Mouse (Mus musculus) retina, postnatal 1 day (tissue): ENCODE results near the gene Ly6g5c.
A peak's percentile ranks its signal among the peaks of the same experiment; 100 is the strongest.

Experiments used
- DNase-seq: peaks from one replicate; pipeline ENCODE4 v3.0.0-alpha.2; 2012

Gene Ly6g5c

DNA sequence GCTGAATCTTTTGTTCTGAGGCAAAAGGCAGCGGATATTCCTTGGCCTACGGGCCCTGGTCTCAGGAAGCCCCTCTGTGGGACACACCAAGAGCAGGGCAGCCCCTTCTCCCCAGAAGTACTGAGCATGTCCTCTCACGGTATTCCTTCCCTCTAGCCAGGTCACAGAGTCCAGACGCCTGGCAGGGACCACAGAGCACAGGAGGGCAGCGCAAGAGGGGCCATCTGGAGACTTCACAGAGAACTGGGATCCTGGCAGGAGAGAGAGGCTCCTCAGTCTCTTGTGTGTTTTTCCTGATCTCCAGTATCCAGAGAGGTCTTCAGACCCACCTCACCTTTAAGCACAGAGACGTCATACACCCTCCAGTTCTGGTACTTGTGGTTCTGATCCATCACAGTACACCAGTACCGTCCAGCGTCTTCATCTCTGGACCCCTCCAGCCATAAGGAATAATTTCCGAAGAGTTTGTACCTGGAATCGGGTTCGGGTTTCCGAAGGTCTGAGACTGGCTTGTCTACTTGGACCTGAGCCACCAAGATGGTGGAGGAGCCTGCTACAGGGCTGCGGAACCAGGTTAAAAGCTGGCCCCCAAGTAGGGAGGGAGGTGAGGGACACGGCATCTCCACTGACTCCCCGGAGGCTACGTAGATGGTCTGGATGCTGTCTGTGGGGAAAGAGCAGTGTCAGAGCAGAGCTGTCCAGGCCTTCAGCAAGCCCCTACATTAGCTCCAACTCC lies 25.1 kb upstream of the Ly6g5c start:
- DNase-seq, result no peak

DNA sequence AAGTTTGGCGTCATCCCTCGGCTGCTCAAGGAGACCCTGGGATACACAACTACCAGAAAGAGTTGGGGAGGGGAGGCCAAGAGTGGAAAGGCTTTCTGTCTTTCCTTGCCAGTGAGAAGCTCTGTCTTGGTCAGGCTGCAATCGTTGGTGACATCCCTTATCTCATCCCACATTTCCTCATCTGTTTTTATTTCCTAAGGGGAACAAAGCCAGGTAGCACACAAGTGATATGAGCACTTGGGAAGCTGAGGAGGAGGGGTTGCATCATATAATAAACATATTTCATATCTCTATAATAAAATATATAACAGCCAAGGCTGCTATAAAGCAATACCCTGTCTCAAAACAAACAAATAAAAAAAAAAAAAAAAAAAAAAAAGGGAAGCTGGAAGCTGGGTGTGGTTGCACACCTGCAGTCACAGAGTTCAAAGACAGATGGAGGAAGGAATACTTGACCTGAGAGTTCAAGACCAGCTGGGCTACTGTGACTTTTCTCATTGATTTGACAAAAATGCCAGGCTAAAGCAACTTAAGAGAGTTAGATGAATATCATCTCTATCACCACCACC lies 24.1 kb upstream of the Ly6g5c start:
- no peak for DNase-seq

DNA sequence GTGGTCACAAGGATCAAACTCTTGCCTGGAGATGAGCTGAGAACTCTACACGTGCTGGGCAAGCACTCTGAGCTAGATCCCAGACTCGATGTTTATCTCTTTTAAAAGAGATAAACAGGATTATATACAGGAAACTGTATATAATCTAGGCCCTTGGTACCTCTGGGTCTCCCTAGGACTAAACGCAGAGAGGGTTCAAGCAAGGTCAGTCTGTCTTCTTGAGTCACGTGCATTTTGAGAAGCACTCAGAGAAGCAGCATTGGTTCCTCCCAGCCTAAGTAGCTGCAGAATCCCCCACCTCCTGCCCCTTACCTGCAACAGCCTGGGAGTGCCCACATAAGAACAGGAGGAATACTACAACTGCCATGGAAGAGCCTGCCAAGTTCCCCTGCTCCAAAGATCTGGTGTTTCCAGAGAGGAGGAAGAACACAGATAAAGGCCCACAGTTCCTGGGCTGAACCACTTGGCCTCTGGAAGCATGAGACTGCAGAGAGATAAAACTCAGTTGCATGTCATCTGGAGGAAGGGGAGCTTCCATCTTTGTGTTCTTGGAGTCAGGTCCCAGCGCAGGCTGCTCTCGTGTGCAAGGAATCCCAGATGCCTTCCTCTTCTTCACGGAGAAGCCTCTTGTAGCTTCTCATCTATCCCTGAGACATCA lies 22.7 kb upstream of the Ly6g5c start, which contains the start of gene Ly6g6f:
Gene Ly6g6f (minus strand): TSS at position 403 of the 658 bp plus-strand sequence.
- DNase-seq, result no peak

DNA sequence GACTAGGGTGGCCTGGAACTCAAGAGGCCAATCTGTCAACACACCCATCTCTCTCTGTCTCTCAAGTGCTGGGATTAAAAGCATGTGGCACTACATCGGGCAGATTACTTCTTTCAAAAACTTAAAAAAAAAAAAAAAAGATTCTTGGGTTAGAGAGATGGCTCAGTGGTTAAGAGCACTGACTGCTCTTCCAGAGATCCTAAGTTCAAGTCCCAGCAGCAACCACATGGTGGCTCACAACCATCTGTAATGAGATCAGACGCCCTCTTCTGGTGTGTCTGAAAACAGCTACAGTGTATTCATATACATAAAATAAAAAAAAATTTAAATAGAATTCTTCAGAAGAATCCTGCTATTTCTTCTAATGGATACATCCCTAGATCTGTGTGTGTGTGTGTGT lies 19.9 kb upstream of the Ly6g5c start:
- no peak for DNase-seq

DNA sequence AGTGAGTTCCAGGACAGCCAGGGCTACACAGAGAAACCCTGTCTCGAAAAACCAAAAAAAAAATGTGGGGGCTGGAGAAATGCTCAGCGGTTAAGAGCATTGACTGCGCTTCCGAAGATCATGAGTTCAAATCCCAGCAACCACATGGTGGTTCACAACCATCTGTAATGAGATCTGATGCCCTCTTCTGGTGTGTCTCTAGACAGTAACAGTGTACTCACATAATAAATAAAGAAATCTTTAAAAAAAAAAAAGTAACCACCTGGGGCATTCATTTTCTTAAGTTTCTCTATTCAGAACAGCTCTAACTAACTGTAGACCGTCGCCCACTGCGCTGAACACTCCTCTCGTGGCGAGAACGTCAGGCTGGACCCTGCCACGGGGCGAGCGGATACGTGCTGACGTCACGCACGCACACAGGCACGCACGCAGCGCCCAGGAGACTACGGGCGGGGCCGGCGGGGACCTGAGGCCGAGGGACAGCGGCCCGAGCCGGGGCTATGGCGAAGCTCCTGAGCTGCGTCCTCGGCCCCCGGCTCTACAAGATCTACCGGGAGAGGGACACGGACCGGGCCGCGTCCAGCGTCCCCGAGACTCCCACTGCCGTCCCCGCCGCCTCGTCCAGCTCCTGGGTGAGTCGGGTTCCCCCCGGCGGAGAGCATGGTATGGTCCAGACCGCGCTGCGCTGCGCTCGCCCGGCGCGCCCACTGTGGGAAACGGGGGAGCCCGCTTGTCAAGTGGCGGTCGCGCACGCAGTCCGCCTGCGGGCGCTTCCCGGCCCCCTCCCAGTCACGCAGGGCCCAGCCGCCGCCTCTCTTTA lies 19.0 kb upstream of the Ly6g5c start, which contains the start of gene Abhd16a:
Gene Abhd16a (plus strand): TSS at position 439 of the 820 bp plus-strand sequence.
- peak; percentile 97 for DNase-seq

DNA sequence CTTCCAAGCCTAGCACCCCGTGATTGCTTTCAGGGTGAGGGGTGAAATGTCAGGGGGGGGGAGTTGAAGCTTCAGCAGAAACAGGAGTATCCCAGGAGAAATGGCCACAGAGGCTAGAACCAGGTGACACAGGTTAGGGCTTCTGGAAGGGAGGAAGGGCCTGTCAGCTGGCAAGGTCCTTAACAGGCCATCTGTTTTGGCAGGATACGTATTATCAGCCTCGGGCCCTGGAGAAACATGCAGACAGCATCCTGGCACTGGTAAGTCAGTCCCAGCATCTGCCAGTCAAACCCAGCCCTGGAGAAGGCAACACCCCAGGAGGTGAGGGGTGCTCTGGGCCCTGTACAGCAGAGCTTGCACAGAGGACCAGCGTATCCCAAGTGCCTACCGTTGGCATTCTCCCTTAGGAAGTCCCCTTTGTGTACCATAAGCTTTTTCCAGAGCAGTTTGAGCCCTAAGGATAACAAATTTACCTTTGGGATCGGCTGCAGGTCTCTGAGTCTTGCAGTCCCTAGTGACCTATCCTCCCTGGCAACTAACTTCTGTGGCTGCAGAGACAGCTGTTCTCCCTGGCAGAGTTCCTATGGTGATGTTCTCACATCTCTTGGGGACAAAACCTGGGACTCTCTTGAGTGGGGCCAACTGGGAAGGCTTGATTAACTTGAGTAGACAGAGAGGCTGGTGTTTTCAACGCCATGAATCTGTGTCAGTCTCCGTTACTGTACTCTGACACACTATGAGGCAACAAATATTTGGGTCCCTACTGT lies 17.7 kb upstream of the Ly6g5c start:
- no peak for DNase-seq

DNA sequence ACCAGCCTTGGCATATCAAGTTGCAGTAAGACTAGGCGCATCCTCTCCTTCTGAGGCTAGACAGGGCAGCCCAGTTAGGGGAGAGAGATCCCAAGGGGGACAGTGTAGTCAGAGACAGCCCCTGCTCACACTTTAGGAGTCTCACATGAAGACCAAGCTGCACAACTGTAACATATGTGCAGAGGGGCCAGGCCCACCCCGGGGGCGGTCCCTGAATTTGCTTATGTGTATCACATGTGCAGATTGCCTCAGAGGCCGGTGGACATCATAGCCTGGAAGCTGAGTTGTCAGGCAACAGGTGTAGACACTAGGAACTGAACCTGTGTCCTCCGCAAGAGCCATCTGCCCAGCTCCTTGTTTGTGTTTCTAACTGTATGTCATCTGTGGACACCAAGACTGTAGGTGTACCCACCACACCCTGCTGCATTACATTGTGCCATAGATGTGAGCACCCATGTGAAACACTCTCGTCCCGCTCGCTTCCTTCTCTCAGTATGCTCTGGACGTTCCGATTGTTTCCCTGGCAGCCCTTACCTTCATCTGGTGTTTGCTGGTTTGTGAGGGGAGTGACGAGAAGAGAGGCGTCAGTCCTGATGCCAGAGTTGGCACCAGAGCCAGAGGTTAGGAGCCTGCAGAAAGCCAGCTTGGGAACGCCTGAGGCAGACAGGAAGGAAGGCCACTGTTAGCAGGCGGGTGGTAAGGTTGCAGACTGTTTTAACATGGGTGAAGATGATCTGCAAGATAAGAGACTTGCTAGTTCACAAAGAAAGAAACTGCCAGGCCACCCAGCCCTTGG lies 15.5 kb upstream of the Ly6g5c start:
- no peak for DNase-seq

DNA sequence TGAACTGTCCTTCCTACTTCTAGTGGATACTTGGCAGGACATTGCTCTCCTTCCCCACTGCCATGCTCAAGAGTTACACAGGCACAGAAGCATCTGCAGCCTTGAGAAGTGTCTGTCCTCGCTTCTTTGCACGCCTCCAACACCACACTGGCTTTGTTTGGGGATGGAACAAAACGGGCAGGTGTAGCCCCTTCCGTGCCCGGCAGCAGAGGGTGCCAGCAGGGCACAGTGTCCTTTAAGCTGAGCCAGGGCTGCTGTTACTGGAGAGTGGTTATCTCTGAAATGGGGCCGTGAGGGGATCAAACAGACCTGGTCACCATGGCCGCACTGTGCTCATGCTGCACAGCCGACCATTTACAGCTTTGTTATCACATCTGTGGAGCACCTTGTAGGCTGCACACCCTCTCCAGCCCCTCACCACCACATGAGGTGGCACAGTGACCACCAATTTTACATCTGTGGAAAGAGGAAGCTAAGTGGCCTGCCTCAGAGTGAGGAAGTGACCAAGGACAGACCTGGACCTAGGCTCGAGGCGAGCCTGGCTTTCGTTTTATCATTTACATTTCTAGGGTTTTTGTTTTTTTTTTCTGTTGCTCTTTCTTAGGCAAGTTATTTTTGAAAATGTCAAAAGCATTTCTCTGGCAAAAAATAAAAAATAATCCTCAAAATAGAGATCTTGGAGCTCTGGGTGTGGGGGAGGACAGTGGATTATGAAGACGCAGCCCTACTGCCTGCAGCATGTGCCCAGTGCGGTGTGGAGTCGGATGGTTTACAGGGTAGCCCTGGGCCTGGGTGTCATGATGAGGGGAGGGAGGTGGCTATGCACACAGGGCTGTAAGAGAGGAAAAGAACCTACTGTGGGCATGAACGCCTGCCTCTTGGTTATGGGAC lies 13.4 kb upstream of the Ly6g5c start:
- no peak for DNase-seq

DNA sequence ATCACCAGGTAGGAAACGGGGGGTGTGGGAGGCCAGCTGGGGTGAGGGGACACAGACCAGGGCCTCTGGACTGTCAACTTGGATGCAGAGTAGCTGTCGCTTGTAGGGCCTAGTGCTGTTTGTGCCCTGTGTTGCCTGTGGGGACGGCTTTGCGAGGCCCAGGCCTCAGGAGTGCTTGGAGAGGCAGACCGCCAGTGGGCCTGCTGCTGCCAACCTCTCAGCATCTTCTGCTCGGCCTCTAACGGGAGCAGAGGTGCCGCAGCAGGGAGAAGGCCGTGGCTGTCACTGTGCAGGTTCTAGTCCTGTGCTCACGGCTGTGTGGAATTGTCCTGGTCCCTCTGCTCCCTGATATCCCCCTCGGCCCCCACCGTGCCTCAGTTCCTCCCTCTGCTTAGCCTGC lies 11.5 kb upstream of the Ly6g5c start:
- no peak for DNase-seq

DNA sequence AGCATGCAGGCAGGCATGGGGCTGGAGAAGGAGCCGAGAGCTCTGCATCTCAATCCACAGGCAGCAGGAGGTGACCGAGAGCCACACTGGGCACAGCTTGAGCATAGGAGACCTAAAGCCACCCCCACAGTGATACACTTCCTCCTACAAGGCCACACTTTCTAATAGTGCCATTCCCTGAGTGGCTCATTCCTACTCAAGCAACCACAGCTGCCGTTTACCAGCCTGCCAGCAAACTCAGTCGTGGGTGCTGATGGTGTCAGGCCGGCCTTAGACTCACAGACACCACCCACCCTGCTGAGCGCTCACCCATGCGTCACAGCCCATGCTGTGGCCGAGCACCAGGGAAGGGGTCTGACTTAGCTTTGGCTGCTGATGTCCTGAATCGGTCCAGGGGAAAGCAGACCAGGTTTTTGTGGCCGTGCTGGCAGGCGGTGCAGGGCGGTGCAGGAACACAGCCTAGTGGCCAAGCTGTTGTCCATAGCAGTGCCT lies 10.9 kb upstream of the Ly6g5c start:
- DNase-seq, result no peak

DNA sequence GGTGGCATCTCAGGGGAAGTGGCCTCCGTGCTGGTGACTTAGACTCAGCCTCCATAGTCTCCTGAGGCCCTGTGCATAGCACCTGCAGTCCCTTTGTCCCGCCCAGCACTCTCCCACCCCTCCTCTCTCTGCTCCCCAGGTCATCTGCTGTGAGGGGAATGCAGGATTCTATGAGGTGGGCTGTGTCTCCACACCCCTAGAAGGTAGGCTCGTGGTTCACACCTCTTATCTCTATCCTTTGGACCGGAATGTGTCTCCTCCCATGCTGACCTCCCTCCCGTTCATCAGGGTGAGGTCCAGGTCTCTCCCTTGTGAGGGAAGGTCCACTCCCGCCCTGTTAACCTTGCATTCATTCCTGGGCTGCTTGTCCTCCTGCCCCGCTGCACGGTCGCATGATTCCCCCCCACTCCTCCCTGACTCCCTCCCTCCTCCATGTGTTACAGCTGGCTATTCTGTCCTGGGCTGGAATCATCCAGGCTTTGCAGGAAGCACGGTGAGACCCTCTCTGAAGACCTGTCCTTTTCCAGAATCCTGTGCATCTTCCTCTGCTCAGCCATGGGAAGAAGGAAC lies 7.8 kb upstream of the Ly6g5c start:
- DNase-seq, result no peak

DNA sequence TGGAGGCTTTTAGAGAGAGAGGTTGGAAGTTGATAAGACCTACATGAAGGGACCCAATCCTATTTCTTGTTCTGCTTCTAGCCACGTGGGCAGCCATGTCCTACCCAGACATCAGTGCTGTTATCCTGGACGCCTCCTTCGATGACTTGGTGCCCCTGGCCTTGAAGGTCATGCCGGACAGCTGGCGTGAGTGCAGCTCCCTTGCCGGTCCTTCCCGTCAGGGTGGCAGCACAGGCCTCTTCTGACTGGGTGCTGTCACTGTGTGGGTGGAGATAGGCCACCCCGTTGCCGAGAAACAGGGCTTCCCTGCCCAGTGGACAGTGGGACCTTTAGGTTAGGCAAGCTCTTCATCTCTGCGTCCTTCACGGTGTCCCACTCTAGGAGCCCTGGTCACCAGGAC lies 6.9 kb upstream of the Ly6g5c start:
- DNase-seq, result no peak

DNA sequence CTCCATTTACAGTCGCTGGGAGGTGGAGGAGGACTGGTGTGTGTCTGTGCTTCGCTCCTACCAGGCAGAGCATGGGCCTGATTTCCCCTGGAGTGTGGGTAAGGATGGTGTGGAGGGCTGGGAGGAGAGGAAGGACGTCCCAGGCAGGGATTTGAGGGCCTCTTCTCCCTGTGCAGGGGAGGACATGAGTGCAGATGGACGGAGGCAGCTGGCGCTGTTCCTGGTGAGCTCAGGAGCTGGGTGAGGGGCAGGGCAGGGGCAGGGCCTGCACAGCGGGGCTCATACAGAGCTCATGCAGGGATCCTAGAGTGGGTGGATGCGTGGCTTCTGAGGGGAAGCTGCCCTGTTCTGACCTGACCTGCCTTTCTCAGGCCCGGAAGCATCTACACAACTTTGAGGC lies 5.8 kb upstream of the Ly6g5c start:
- DNase-seq, result no peak

DNA sequence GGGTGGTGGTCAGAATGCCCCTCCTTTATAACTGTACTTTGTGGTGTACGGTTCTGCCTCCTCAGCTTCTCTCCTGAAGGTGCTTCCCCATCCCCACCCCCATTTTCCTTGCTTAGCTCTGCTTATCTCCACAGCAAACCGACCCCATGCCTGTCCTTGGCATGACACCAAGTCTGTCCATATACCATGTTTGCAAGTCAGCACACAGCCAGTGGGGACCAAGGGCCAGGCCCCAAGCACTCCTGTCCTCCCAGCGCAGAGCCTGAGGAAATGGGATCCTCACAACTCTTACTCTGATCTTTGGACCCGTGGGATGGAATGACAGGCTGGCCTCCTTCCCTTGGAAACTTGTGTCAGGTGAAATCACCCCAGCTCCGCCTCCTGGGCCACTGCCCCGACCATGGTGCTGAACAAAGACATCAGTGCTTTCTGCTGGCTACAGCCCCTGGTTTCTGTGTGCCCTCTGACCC lies 4.8 kb upstream of the Ly6g5c start:
- DNase-seq, result no peak

DNA sequence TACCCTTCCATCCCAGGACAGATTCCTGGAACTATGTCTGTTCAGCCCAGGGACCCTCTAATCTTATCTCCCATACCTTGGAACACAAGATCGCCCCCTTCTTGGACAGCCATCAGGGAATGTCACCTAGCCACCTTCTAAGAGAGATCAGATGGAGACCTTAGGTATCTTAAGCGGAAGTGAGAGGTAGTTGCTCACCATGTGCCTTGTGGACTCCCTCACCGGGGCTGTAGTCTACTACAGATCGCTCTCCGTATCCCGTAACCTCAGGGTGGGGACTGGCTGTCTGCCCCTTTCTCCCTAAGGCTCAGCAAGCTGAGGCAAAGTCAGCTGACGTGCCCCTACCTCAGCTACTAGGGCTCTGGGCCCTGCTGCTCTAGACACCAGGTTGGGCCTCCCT lies 4.0 kb upstream of the Ly6g5c start:
- DNase-seq, result no peak

DNA sequence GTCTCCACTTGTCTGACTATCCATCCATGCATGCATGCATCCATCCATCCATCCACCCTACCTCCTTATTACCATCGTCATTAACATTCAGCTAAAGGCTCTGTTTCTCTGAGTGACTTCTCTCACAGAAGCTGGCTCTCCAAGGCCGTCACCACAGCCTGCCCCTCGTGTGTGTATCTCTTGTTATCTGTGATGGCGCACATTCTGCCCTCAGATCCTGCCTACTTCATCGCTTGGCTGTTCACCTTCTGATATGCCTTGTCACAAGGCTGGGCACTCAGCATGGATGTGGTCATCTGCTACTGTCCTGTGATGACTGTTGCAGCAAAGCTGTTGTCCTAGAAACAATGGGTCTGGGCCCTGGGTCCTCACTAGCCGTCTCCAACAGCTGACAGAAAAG lies 3.3 kb upstream of the Ly6g5c start:
- no peak for DNase-seq

DNA sequence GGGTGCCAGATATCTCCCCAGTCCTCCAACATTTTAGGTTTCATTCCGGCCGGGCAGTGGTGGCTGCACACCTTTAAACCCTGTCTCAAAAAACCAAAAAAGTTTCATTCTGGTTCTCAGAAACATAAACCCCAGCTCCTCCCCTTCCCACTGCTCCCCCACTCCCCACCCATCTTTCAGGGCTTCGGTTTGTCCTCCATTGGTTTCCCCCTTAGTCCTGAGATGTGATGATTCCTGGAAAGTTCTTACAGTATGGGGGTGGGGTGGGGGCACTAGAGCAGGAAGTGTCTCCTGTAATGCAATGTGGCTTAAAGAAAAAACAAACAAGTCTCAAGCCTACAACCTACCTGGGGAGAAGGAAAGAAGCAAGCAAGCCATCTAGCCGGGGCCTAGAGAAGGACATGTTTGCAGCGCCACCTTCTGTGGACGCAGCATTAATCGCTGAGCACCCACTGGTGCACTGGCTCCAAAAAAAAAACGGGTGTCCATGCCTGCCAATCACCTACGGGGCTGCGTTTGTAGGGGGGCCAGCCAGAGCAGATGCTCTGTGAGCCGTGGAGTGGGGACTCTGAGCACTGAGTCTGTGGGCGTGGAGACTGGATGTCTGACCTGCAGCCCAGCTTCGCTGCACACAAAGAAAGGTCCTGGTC lies 2.2 kb upstream of the Ly6g5c start:
- DNase-seq, result peak; percentile 80

DNA sequence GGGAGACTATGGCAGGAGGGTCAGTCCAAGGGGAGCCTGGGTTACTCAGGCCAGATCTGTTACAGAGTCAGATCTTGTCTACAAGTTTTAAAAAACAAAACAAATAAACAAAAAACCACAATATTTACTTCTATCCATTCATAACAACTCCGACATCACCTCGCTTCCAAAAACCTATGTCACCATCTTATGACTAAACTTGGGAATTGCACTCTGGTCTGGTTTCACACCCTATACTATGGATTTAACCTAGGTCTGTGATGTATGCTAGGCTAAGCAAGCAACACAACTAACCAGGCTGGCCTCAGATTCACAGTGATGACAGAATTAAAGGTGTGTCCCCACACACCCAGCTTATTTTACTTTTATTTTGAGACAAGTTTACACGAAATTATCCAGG lies 1.6 kb upstream of the Ly6g5c start:
- no peak for DNase-seq

DNA sequence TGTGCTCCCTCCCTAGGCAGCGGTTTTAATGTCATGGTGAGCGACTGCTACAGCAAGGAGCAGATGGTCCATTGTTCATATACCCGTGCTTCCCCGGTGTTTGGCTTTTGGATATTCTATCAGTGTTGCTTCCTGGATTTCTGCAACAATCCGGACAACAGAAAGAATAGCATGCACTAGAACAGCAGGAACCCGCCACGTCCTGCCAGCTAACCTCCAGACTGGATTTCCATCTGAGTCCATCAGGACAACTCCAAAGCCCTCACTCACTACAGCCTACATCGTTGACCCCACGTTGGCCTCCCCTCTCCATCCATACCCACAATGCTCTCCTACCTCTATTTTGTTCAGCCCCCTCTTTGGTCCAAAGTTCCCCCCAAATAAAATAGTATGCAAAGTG lies 3.7 kb downstream of the Ly6g5c start:
- no peak for DNase-seq
